14 mouse cellular contexts compared by ENCODE assay signal in genomic region chr15:80343731-80344130, GRCm38 (mm10). TPM values are rescaled to one million over a fixed set of nuclear protein-coding genes. Genes with fewer than 3 reads are reported as not detected.
A peak's percentile ranks its signal among the peaks of the same experiment; 100 is the strongest.
DNase-seq lines count a peak whose midpoint lies in the region; TF ChIP-seq lines count a peak whose summit lies in the region.
"Had no signal": no experiment of that assay in that cellular context is flagged by ENCODE, and none has a peak within 500 bp of the region (broad histone marks: within the 10 kb centered on the region; RNA-seq: fewer than 3 reads in every experiment).

No protein-coding gene starts in this region.

- TF ChIP-seq POLR2A in cerebellum, adult 2 months (IDR thresholded peaks at IDR 0.05; ENCODE audit: borderline replicate concordance, insufficient read depth, low read length), result no peak

- 39% methylated on average over 5 of the region's 5 CpGs for WGBS in cerebellum, adult 2 months

- peaks cover 44% of the 10 kb centered on the region for H3K4me1 ChIP-seq in cerebellum, adult 2 months (ENCODE audit: control insufficient read depth, insufficient read depth, low read length)
- H3K4me1 ChIP-seq: embryonic facial prominence, embryonic 13.5 days had no signal

- DNase-seq in cerebellum, adult 2 months, result peak; percentile 42 to 49
- DNase-seq in cerebellum, postnatal 4 days (ENCODE audit: low spot score in 2 of 2), result no peak
- peak; percentile 72 for DNase-seq in cerebellum, adult 9-11 months
- DNase-seq in cerebellum, adult 8-10 months, result no peak
- DNase-seq in retina, postnatal 1 day, result peak; percentile 32
- no peak for DNase-seq in retina, embryonic 14.5 days (ENCODE audit: low spot score)
- DNase-seq: embryo, embryonic 11 days had no signal

- H3K27ac ChIP-seq in cerebellum, adult 2 months (ENCODE audit: insufficient read depth, low read length), result peak overlapping the region; percentile 76
- H3K27ac ChIP-seq: embryonic facial prominence, embryonic 13.5 days; embryonic facial prominence, embryonic 15.5 days; forebrain, embryonic 12.5 days had no signal

- H3K27me3 ChIP-seq in cerebellum, adult 2 months (ENCODE audit: control insufficient read depth, insufficient read depth, low read length), result no peaks in the 10 kb centered on the region
- H3K27me3 ChIP-seq: embryonic facial prominence, embryonic 15.5 days; forebrain, embryonic 12.5 days had no signal

- no peak overlapping the region for H3K4me3 ChIP-seq in cerebellum, adult 2 months (replicated peaks; ENCODE audit: insufficient read depth, low read depth, low read length)
- H3K4me3 ChIP-seq: embryonic facial prominence, embryonic 13.5 days; embryonic facial prominence, embryonic 15.5 days; erythroblast, embryonic 14.5 days; forebrain, embryonic 10.5 days; forebrain, embryonic 12.5 days had no signal

- no peak for TF ChIP-seq CTCF in cerebellum, adult 2 months (IDR thresholded peaks at IDR 0.05; ENCODE audit: borderline replicate concordance, insufficient read depth, low read depth, low read length)

RNA-seq across cellular contexts. Expression of gene Cacna1i, which starts 56.7 kb away (rescaled TPM):
- polyA plus RNA-seq in cerebellum, adult 2 months (2012; rRNA removed), result 20.8 and 22.0 TPM in 2 replicates
- polyA plus RNA-seq: C2C12; embryonic facial prominence, embryonic 11.5 days; embryonic facial prominence, embryonic 13.5 days; erythroblast, embryonic 14.5 days had no signal

Comparison
In these comparisons a context has a peak if more than half of its experiments do, and no peak if none do; other contexts are left out.
1. DNase-seq: peak in cerebellum, adult 2 months (2 of 2), cerebellum, adult 9-11 months (single experiment) and retina, postnatal 1 day (single experiment); none in cerebellum, postnatal 4 days (0 of 2), cerebellum, adult 8-10 months (single experiment) and retina, embryonic 14.5 days (single experiment).